Mouse (Mus musculus) liver, embryonic 11.5 days (tissue): ENCODE measurements at regions not wholly inside any gene's neighbourhood (a gene's known extent, or its start where the extent isn't known, plus 50 kb on each side); places are given as distances from the start of the nearest gene placed in this dataset.

ENCODE experiments used
- ATAC-seq: fragments of 200-750 bp; cut with Nextera tagmentation; replicated peaks from 2 replicates; pipeline ENCODE4 v1.8.0; 2017; ENCODE audit warnings: moderate number of reproducible peaks, mild to moderate bottlenecking, moderate TSS enrichment, moderate library complexity; ENCODE audit not compliant: low FRiP score
- DNase-seq: peaks from one replicate; pipeline ENCODE4 v3.0.0-alpha.2; 2017; ENCODE audit warnings: low spot score
- H3K27ac ChIP-seq: fragments of 300-500 bp; sonication (generic); 2 replicates; pipeline ENCODE4 v1.5.1; 2014; ENCODE audit warnings: mild to moderate bottlenecking, low read depth, low read length, control low read depth
- H3K27me3 ChIP-seq: fragments of 300-500 bp; sonication (generic); replicated peaks from 2 replicates; pipeline ENCODE4 v1.6.1; 2014; ENCODE audit warnings: low read length, mixed read lengths; ENCODE audit not compliant: control insufficient read depth, insufficient read depth
- H3K36me3 ChIP-seq: fragments of 300-500 bp; sonication (generic); 2 replicates; pipeline ENCODE4 v1.6.1; 2014; ENCODE audit warnings: mild to moderate bottlenecking, low read length, moderate library complexity, mixed read lengths; ENCODE audit not compliant: control insufficient read depth, insufficient read depth
- H3K4me1 ChIP-seq: fragments of 300-500 bp; sonication (generic); replicated peaks from 2 replicates; pipeline ENCODE4 v1.6.1; 2014; ENCODE audit warnings: low read length, mixed read lengths; ENCODE audit not compliant: control insufficient read depth, insufficient read depth
- H3K4me2 ChIP-seq: fragments of 300-500 bp; sonication (generic); 2 replicates; pipeline ENCODE4 v1.6.1; 2014; ENCODE audit warnings: mild to moderate bottlenecking, control low read depth, moderate library complexity
- H3K4me3 ChIP-seq: fragments of 300-500 bp; sonication (generic); 2 replicates; pipeline ENCODE4 v1.5.1; 2014; ENCODE audit warnings: low read depth, low read length, control low read depth
- H3K9ac ChIP-seq: fragments of 300-500 bp; sonication (generic); 2 replicates; pipeline ENCODE4 v1.6.1; 2014; ENCODE audit warnings: low read depth, low read length, control low read depth
- H3K9me3 ChIP-seq: fragments of 300-500 bp; sonication (generic); 2 replicates; pipeline ENCODE4 v1.6.1; 2016; ENCODE audit warnings: low read length, inconsistent platforms, mixed read lengths; ENCODE audit not compliant: control insufficient read depth
- WGBS: fragments of 180-500 bp; shearing (Covaris S2); extraction: QIAGEN DNeasy Blood & Tissue Kit; methylation state at CpG from one replicate; pipeline ENCODE4 v1.1.7; 2014; 5-methylcytosine and 5-hydroxymethylcytosine counted together

- H3K9me3 ChIP-seq = no peaks in the 10 kb centered on the region
- no peaks in the 10 kb centered on the region for H3K36me3 ChIP-seq
- no peak for ATAC-seq
- no peak overlapping the region for H3K4me3 ChIP-seq
- WGBS = 78% methylated on average over 1 of the region's 1 CpGs
- H3K27ac ChIP-seq = no peak overlapping the region
- no peak overlapping the region for H3K9ac ChIP-seq
- H3K4me2 ChIP-seq = no peak overlapping the region
- no peaks in the 10 kb centered on the region for H3K27me3 ChIP-seq
- no peak for DNase-seq
- H3K4me1 ChIP-seq = no peaks in the 10 kb centered on the region
Observed at GRCm38 (mm10) chr14:101067082-101067481, 133.0 kb downstream of the Prr30 start.

DNA sequence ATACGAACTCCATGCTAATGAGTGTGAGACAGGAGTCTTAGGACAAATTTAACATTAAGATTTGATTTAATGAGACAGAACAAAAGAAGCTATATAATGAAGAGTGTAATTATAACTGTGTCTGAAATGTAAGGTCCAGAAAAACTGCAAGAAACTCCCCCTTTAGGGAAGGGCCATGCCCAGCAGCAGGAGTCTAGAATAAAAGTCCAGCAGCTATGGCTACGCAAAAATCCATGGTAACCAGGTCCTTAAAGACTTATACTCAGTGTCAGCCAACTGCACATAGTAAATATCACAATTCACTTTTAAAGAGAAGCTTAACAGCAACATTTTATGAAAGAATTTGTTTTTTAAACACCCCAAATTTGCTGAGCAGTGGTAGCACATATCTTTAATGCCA, 143.3 kb downstream of the Prr30 start:
- Histone ChIP-seq H3K4me2 (no peak overlapping the region), H3K4me3 (no peak overlapping the region), H3K9me3 (no peaks in the 10 kb centered on the region), H3K9ac (no peak overlapping the region), H3K4me1 (no peaks in the 10 kb centered on the region), H3K27me3 (no peaks in the 10 kb centered on the region), H3K27ac (no peak overlapping the region), H3K36me3 (no peaks in the 10 kb centered on the region)
- no peak for ATAC-seq
- WGBS = 94% methylated on average over 2 of the region's 2 CpGs
- no peak for DNase-seq

DNA sequence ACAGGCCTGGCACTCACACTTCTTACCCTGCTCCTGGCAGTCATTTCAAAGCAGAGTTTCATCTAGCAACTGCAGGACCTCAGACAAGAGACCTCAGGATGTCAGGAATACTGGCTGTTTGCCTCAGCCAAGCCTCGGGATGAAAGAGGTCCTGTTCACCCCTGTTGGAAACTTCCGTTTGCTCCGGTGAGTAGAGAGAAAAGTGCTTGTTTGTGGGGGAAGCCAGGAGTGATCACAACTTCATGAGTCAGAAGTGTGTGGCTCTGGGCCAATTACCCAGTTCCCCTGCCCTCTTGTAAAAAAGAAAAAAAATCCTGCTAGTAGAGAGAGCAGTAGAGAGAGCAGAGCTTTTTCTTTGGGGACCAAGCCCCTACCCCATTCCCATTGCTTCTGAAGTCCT, 144.2 kb downstream of the Prr30 start:
- Histone ChIP-seq H3K9me3 (no peaks in the 10 kb centered on the region), H3K4me1 (no peaks in the 10 kb centered on the region), H3K27ac (no peak overlapping the region), H3K4me2 (no peak overlapping the region), H3K27me3 (no peaks in the 10 kb centered on the region), H3K9ac (no peak overlapping the region), H3K4me3 (no peak overlapping the region), H3K36me3 (no peaks in the 10 kb centered on the region)
- ATAC-seq (no peak), DNase-seq (no peak)
- WGBS = 38% methylated on average over 3 of the region's 3 CpGs

GRCm38 (mm10) chr14:101054786-101055185, 145.3 kb downstream of the Prr30 start:
- ATAC-seq = no peak
- no peak for DNase-seq
- no peaks in the 10 kb centered on the region for H3K9me3 ChIP-seq
- H3K9ac ChIP-seq = no peak overlapping the region
- H3K4me1 ChIP-seq = no peaks in the 10 kb centered on the region
- no peaks in the 10 kb centered on the region for H3K36me3 ChIP-seq
- no peaks in the 10 kb centered on the region for H3K27me3 ChIP-seq
- H3K4me2 ChIP-seq = no peak overlapping the region
- H3K27ac ChIP-seq = no peak overlapping the region
- no peak overlapping the region for H3K4me3 ChIP-seq
- 75% methylated on average over 4 of the region's 4 CpGs for WGBS

- Histone ChIP-seq H3K4me2 (no peak overlapping the region), H3K27ac (no peak overlapping the region), H3K4me3 (no peak overlapping the region), H3K9me3 (no peaks in the 10 kb centered on the region), H3K27me3 (no peaks in the 10 kb centered on the region), H3K9ac (no peak overlapping the region), H3K4me1 (no peaks in the 10 kb centered on the region), H3K36me3 (no peaks in the 10 kb centered on the region)
- no peak for DNase-seq
- no peak for ATAC-seq
- WGBS = 54% methylated on average over 2 of the region's 2 CpGs
Observed at GRCm38 (mm10) chr14:101052760-101053159, 147.4 kb downstream of the Prr30 start.

GRCm38 (mm10) chr14:101050212-101050611, 149.9 kb downstream of the Prr30 start:
- no peak for DNase-seq
- no peak overlapping the region for H3K27ac ChIP-seq
- no peak for ATAC-seq
- WGBS = 68% methylated on average over 2 of the region's 2 CpGs
- H3K27me3 ChIP-seq = no peaks in the 10 kb centered on the region
- H3K4me2 ChIP-seq = no peak overlapping the region
- no peak overlapping the region for H3K9ac ChIP-seq
- no peaks in the 10 kb centered on the region for H3K9me3 ChIP-seq
- no peaks in the 10 kb centered on the region for H3K4me1 ChIP-seq
- no peaks in the 10 kb centered on the region for H3K36me3 ChIP-seq
- no peak overlapping the region for H3K4me3 ChIP-seq

DNA sequence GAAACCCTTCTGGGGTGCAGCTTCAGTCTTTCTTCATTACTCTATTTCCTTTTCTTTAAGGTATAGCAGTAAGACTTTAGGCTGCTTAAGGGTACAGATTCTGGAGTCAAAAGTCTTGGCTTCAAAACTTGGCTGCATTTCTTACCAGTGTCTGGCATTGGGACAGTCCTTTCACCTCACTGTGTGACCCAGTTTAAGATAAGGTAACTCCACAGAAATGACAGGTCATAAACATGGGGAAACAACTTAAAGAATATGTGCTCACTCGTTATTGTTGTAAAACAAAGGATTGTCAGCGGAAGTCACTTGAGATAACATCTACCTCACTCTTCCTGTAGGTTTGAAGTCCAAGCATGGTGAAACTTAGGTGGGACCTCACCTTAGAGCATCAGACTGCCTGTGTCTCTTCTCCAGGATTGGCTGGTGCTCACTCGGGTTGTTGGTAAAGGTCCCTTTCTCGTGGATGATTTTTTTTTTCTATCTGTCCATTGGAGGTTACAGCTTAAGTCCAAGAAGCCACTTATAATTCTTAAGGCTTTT, 150.4 kb downstream of the Prr30 start:
- H3K4me2 ChIP-seq = no peak overlapping the region
- H3K27me3 ChIP-seq = no peaks in the 10 kb centered on the region
- no peaks in the 10 kb centered on the region for H3K9me3 ChIP-seq
- H3K4me3 ChIP-seq = no peak overlapping the region
- no peak overlapping the region for H3K27ac ChIP-seq
- ATAC-seq = no peak
- WGBS = 75% methylated on average over 4 of the region's 4 CpGs
- H3K4me1 ChIP-seq = no peaks in the 10 kb centered on the region
- no peak for DNase-seq
- H3K9ac ChIP-seq = no peak overlapping the region
- no peaks in the 10 kb centered on the region for H3K36me3 ChIP-seq

- ATAC-seq = no peak
- WGBS = 71% methylated on average over 4 of the region's 4 CpGs
Observed at GRCm38 (mm10) chr14:101043494-101043893, 156.6 kb downstream of the Prr30 start.

DNA sequence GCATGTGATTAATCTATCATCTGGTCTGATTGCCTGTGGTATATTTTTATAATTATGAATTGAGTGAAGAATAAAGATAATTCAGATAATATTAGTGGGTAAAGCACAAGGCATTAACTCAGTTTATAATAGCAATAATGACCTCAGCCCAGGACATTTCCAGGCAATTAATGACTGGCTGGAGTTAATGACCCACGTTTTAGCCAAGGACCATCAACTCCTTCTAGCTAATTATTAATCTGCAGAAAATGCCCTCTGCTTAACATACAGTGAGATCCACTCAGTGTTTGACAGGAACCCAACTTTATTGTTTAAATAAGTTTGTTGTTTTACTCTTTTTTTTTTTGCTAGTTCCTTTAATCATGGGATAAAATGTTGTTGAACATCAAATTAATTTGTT, 199.1 kb downstream of the Prr30 start:
- no peak overlapping the region for H3K4me3 ChIP-seq
- WGBS = 45% methylated on average over 1 of the region's 1 CpGs
- ATAC-seq = no peak
- no peak overlapping the region for H3K27ac ChIP-seq
- H3K36me3 ChIP-seq = no peaks in the 10 kb centered on the region
- no peak for DNase-seq
- H3K4me2 ChIP-seq = no peak overlapping the region
- H3K9ac ChIP-seq = no peak overlapping the region
- H3K27me3 ChIP-seq = no peaks in the 10 kb centered on the region
- H3K4me1 ChIP-seq = no peaks in the 10 kb centered on the region
- no peaks in the 10 kb centered on the region for H3K9me3 ChIP-seq

More at GRCm38 (mm10) chr14:101043494-101043893, 156.6 kb downstream of the Prr30 start:
- Histone ChIP-seq H3K36me3 (no peaks in the 10 kb centered on the region), H3K27me3 (no peaks in the 10 kb centered on the region), H3K9me3 (no peaks in the 10 kb centered on the region), H3K4me2 (no peak overlapping the region), H3K9ac (no peak overlapping the region), H3K4me3 (no peak overlapping the region), H3K27ac (no peak overlapping the region), H3K4me1 (no peaks in the 10 kb centered on the region)
- DNase-seq = no peak
